Mouse (Mus musculus): ENCODE measurements around the gene Ncam1.
A peak's percentile ranks its signal among the peaks of the same experiment; 100 is the strongest.

Ncam1 gene

DNA sequence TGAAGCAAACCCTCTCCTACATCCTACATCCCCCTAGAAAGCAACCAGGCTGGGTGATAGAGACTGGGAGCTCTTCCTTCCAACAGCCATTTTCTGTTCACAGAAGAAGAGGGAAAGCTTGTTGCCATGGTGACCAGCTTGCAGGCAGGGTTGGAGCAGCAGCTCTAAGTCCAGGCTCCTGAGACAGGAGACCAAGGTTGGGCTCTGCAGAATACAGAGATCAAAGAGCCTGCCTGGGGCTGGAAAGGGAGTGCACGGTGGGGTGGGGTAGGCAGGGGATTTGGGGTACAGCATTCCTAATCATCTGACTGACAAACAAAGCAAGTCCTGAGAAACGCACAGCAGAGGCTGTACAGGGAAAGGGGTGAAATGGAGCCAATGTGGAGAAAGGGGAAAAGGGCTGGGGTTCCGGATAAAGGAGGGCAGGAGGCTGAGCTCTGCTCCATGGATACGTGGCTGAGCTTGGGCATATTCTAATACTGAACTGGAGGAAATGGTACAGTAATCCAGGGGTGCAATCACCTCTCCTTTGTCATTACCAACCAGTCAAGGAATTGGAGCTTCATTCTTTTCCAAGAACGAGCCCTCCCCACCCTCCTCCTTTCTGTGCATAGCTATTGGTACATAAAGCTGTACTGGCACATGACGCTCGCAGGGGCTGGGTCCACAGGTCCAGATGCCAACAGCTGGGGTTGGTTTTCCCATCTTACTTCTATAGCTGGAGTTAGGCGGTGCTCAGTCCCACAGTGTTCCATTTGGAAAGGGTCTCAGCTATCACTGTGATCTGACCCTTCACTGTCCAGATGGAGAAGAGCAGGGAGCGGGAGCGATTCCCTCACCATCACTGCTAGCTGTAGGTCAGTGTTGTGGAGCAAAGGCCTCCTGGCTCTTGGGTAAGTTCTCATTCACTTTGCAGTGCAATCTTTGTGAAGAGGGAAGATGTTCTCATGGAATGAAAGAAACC, 227.7 kb downstream of the Ncam1 start:
- peak; percentile 47 for DNase-seq (ENCODE audit: low read depth, low spot score)

DNA sequence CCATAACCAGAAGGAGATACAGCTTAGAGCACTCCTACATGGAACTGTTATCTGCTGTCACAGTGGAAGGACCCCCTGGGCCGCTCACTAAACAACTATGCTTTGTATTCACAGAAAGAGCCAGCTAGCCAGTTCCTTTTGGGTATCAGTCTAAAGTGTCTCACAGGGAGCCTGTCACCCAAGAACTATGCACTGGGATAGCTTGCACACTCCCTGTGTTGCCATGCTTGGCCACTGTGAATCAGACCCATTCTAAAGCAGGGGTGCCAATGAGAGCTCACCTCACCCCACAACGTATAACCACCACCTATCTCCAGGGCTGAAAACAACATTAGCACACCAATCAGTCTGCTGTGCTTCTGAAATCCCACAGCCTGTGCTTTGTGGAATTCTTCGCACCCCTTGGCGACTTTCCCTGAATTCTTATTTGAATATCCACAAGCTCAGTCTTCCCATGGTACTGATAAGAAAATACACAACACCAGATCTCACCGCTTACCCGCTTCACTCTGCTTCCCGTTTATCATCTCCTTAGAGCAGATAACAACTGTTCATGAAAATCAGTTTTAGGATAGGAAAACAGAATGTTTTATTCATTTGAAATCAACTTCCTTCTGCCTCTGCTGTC, 228.6 kb downstream of the Ncam1 start:
- no peak for DNase-seq (ENCODE audit: low read depth, low spot score)

DNA sequence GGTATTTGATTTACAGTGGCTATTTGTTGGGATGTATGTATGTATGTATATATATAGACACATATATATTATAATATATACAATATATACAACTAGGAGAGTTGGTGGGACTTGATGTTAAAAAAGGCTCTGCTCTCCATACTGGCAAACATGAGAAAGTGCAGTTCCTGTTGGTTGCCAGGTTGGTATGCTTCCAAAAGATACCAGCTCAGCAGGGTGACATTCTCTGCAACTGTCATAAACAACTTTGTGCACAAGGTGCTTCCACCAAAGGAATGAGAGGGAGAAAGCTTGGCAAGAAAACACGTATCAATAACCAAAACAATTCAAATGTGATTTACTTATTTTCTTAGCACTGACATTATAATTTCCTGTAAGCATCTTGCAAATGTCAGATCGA, 232.9 kb downstream of the Ncam1 start:
- DNase-seq (ENCODE audit: low read depth, low spot score): no peak

GRCm38 (mm10) chr9:49558941-49559340, 239.8 kb downstream of the Ncam1 start:
- no peak for DNase-seq (ENCODE audit: low read depth, low spot score)

DNA sequence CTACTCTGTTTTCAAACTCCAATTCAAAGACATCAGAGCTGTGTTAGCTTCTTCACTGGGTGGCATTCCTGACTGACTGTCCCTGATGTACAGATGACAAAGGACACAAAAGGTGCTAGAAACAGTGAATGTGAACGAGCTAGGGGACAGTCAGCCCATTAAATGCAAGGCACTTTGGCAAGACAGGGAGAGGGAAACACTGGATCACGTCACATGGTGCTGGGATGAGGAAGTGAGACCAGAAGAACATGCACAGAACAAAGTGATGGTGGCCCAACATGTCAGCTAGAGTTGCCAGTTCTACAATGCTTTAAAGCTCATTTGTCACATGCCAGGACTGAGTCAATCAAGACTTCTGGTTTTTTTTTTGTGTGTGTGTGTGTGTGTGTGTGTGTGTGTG, 247.4 kb downstream of the Ncam1 start:
- DNase-seq (ENCODE audit: low read depth, low spot score): no peak

DNA sequence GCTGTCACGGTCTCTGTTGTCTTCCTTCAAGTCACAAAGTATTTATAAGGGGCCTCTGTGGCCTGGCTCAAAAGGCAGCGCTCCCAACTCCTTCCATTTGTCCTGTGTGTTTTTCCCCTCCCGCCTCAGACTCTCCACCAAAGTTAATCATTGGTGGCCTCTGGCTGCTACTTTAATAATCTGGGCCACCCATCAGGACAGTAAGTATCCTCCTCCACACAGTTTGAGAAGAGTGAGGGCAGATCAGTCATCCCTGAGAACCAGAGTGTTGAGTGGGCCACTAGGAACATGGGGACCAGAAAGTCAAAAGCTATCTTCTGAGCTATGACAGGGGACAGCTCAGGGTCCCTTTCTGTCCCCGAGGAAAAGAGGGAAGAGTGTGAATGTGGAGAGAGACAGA, 256.1 kb downstream of the Ncam1 start:
- no peak for DNase-seq (ENCODE audit: low read depth, low spot score)

- DNase-seq (ENCODE audit: low read depth, low spot score): no peak
Observed at GRCm38 (mm10) chr9:49537814-49538213, 260.9 kb downstream of the Ncam1 start.

DNA sequence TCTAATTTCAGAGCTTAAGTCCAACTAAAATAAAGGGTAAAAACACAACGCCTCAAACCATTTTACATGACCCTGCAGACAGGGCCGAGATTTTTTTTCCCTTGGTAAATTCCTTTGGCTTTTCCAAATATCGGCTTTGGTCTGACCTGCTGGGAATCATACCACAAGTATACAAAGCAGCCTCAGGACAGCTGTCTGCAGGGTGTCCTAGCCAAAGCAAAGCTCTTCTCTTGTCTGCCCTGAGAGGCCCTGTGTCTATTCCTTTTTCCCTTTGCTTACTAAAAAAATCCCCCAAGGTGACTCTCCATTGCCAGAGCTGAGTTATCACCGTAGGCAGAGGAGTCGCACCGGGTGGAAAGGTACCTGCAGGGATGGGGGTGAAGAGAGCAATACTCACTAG, 262.1 kb downstream of the Ncam1 start:
- no peak for DNase-seq (ENCODE audit: low read depth, low spot score)

DNA sequence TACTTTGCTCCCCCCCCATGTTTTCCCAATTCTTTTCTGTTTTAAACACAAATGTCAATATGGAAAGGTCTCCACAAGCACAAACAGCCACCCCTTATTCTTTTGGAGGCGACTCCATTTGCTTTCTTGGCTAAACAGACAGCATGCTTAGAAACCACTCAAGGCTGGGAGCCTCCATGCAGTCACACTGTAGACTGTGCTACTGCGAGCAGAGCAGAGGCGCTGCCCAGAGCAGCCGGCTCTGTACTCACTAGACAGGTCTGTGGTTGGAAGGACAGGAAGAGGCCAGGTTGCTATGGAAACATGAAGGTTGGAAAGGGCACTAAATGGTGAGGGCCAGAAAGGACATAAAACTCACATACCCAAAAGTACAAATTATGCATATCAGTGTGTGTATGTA, 263.8 kb downstream of the Ncam1 start:
- DNase-seq (ENCODE audit: low read depth, low spot score): no peak

- no peak for DNase-seq (ENCODE audit: low read depth, low spot score)
Observed at GRCm38 (mm10) chr9:49533912-49534491, 264.7 kb downstream of the Ncam1 start.

DNA sequence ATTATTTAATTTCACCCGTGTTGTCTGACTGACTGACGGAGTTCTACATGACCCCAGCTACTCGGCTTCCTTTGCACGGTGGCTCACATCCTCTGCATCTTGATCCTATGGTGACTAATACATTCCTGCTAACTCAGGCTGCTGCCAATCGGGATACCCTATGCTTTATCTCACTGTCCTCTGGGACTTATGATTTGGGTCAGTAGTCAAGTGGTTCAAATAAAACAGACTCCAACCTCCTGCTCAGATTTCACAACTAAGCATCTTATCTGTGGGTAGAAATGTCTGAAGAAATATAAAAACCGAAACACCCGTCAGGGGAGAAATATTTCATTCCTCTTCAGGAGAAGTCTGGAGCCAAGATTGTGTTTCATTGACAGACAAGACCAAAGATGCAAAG, 265.3 kb downstream of the Ncam1 start:
- DNase-seq (ENCODE audit: low read depth, low spot score): no peak

DNA sequence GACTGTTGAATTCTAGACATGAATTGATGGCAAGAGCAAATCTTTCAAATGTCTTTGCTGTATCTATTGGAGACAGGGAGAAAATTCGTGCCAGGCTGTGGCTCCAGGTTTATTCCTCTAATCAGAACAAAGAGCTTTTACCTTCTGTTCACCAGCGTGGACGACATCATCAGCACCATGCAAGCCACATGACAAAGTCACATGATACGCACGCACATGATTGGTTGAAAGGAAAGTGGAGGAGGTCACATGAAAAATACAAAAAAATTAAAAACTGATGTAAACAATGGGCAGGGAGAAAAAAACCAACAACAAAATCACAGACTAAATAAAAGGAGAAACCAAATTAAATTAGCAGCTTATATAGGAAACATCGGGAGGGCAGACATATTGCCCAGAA, 266.9 kb downstream of the Ncam1 start:
- DNase-seq (ENCODE audit: low read depth, low spot score): no peak

DNA sequence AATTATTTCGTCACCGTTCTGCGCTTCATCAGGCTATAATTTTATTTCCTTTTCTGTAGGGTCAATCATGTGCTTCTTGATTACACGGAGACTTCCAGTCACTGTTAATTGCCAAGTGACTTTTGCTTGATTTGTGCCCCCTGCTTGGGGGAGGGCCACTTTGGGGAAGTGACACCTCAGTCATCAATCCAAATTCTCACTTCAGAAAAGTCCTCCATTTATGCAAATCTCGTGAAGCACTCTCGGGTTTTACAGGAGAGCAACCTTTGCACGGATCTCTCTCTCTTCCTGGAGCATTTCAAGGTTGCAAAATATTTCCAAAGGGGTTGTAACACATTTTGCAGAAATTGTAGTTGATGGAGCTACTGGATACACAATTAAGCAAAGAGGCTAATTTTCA, 267.5 kb downstream of the Ncam1 start:
- no peak for DNase-seq (ENCODE audit: low read depth, low spot score)

- no peak for DNase-seq (ENCODE audit: low read depth, low spot score)
Observed at GRCm38 (mm10) chr9:49530739-49531138, 268.0 kb downstream of the Ncam1 start.

DNA sequence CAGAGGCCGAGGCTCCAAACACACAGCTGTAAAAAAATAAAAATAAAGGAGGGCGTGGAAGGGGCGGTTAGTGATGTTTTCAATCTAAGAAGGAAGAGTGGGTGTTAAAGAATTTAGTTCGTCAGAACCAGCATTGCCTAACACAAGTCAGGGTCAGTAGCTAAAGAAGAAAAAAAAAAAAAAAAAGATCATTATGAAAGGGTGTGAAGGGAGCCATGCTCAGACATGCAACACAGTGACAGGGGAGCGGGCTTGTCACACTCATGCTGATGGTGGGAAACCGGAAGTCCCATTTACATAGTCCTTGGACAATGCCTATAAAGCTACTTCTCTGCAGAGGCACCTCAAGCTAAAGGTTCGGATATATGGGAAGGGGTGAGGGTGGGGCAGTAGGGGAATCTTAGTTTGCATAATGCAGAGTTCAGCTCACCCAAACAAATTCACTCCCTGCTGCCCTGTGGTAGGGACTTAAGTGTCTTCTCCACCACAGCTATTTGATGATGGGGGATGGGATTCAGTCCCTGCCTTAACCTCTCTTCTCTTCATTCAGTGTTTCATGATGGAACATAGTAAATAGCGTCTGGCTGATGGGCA, 269.3 kb downstream of the Ncam1 start:
- no peak for DNase-seq (ENCODE audit: low read depth, low spot score)

- no peak for DNase-seq (ENCODE audit: low read depth, low spot score)
Observed at GRCm38 (mm10) chr9:49528943-49529342, 269.8 kb downstream of the Ncam1 start.

- DNase-seq (ENCODE audit: low read depth, low spot score): no peak
Observed at GRCm38 (mm10) chr9:49528026-49528425, 270.7 kb downstream of the Ncam1 start.

DNA sequence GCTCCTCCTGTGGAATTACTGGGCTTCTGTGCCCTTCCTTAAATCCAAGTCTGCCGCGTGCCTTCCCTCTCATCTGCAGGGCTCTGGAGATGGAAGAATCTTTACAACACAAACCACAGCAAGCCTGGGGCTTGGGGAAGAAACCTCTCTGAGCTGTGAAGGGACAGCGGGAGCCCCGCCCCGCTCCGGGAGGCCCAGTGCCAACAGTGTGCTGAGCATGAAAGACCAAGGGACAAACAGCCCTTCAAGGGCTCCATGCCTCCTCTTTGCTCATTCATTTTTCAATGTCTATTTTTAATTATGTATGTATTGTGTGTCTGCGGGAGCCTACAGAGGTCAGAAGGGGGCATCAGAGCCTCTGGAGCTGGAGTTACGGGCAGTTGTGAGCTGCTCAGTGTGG, 271.4 kb downstream of the Ncam1 start:
- no peak for DNase-seq (ENCODE audit: low read depth, low spot score)

DNA sequence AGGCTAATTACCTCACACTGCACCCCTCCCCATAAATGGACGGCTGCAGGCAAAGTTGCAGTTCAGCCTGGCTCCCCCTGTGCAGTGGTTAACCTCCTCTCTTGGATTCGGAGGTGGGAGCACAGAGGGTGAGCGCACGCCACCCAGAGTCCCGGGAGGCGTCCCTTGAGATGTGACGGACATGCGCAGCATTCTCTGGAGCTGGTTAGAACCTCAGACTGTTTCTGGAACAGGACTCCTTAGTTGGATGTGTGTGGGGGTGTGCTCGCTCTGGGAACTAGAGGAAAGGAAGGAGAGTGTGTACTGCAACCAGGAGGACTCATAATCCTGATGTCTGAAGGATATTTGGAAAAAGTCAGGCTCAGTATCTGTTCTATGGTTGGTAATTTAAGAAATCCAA, 274.0 kb downstream of the Ncam1 start:
- DNase-seq (ENCODE audit: low read depth, low spot score): no peak

- no peak for DNase-seq (ENCODE audit: low read depth, low spot score)
Observed at GRCm38 (mm10) chr9:49523881-49524280, 274.8 kb downstream of the Ncam1 start.

DNA sequence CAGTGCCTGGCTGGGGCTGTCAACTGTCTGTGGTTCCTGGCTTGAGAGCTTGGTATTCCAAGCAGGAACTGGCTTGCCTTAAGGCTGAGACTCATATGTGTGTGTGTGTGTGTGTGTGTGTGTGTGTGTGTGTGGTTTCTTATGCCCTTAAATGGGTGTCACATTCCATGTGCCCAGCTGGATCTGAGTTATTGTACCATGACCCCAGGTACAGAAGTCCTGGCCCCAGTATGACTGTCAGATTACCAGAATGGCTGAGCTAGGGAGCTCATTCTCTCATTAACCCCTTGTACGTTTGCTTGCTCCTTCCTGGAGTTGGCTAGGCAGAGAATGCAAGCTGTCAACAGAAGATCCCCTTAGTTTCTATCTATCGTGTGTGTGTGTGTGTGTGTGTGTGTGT, 284.4 kb downstream of the Ncam1 start:
- DNase-seq (ENCODE audit: low read depth, low spot score): no peak

DNA sequence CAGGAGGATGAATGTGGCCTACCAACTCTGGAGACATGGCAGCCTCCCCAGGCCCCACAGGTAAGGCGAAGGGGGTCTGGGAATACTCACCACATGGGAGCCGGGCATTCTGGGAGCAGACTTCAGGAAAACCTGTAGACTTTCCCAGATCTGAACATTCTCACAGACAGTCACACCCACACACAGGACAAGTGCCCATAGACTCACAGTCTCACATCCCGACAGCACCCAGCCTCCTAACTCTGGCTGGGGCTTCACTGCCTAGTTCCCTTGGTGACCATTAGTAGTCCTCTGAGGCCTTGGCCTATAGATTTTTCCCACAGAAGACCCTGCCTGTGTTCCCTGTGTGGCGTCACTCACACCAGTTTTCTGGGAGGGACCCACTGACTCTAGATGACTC, 288.1 kb downstream of the Ncam1 start:
- DNase-seq (ENCODE audit: low read depth, low spot score): no peak

Measured in embryo, embryonic 11.5 days (tissue).